Mouse (Mus musculus): ENCODE data around the gene Ttn.

GRCm38 (mm10) chr2:76705655-76706054 is 276.7 kb downstream of the Ttn start:
- no peak for TF ChIP-seq CTCF (IDR thresholded peaks at IDR 0.05; ENCODE audit: extremely low read depth, insufficient read depth, insufficient read length, insufficient replicate concordance)
- no peak for TF ChIP-seq POLR2A (IDR thresholded peaks at IDR 0.05; ENCODE audit: low read depth, low read length)

Data from spleen, adult 2 months (tissue).